Mouse (Mus musculus): ENCODE results near the gene Calhm1. TPM values are rescaled to one million over a fixed set of nuclear protein-coding genes. Genes with fewer than 3 reads are reported as not detected.

Gene Calhm1
- polyA plus RNA-seq, 1 experiment = not detected

DNA sequence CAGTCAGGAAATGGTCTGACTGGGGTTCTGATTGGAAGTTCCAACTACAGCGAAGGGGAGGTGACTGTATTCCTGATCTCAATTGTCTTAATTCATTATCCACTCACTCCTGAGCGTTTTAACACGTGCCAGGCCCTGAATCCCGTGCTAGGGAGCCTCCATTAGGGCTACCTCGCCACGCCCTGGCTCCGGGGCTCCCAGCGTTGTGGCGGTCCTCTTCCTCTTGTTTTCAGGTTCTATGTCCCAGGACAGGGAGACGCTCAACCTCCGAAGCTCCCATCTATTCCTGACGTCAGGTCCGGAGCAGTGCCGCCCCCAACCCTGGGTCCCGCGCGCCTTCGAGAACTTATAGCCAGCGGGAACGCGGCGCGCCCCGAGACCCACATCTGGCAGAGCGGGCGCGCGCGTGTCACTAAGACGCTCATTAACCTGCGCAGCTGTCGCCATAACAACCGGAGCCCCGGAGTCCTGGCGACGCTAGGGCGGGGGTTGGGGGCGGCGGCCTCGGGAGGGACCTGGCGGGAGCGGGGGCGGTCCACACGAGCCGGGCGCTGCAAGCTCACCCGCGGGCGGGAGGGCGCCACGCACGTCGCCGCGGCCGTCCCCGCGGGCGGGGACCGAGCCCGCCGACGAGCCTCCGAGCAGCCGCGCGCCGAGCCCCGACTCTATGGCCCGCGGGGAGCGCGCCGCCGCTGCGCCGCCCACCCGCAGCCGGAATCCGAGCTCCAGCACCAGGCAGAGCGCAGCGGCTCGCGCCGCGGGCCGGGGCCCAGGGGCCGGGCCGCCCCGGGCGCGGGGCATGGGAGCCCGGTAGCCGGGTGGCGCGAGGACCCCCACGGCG lies 34.6 kb upstream of the Calhm1 start, which contains the start of gene Neurl1a:
TSS of gene Neurl1a (plus strand) at position 390 of the 841 bp plus-strand sequence.
- WGBS = 1% methylated on average over 97 of the region's 98 CpGs
- no peak for TF ChIP-seq CTCF (IDR thresholded peaks at IDR 0.05; ENCODE audit: insufficient read depth, low read depth, low read length)
- no peak for TF ChIP-seq POLR2A (IDR thresholded peaks at IDR 0.05; ENCODE audit: insufficient read depth, low read depth, low read length)

DNA sequence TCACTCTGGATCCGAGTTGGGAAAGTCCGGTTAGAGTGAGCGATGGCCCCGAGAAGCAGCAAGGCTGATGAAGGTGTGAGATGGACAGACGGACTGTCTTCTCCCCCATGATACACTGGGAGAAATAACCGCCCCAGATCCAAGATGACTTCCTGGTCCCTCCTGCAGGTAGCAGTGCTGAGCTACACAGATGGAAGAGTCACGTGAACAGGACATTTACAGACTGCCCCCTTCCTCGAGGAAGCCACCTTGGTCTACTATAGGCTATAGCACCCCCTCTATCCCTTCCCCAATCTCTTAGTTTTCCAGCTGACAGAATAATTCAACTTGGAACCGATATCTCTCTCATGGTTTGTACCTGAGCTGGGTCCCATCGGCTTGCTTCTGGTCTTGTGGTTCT lies 33.9 kb upstream of the Calhm1 start:
- peaks cover 7% of the 10 kb centered on the region for H3K4me1 ChIP-seq (ENCODE audit: control insufficient read depth, insufficient read depth, low read length)
- TF ChIP-seq CTCF (IDR thresholded peaks at IDR 0.05; ENCODE audit: insufficient read depth, low read depth, low read length) (no peak), POLR2A (IDR thresholded peaks at IDR 0.05; ENCODE audit: insufficient read depth, low read depth, low read length) (no peak)
- no peak overlapping the region for H3K4me3 ChIP-seq (ENCODE audit: insufficient read depth, low read depth, low read length)
- H3K27ac ChIP-seq (ENCODE audit: insufficient read depth, low read depth, low read length) = no peak overlapping the region
- WGBS = 34% methylated on average over 10 of the region's 10 CpGs

More for the DNA sequence above, 34.6 kb upstream of the Calhm1 start, which contains the start of gene Neurl1a:
- peak within 1 kb of the TSS; percentile 69 for H3K4me3 ChIP-seq (ENCODE audit: insufficient read depth, low read depth, low read length)
- H3K4me1 ChIP-seq (ENCODE audit: control insufficient read depth, insufficient read depth, low read length) = peaks cover 7% of the 10 kb centered on the region
- H3K27ac ChIP-seq (ENCODE audit: insufficient read depth, low read depth, low read length) = no peak within 1 kb of the TSS

- 72% methylated on average over 2 of the region's 2 CpGs for WGBS
- Histone ChIP-seq H3K4me3 (ENCODE audit: insufficient read depth, low read depth, low read length) (no peak overlapping the region), H3K27ac (ENCODE audit: insufficient read depth, low read depth, low read length) (no peak overlapping the region), H3K4me1 (ENCODE audit: control insufficient read depth, insufficient read depth, low read length) (peaks cover 7% of the 10 kb centered on the region)
- TF ChIP-seq POLR2A (IDR thresholded peaks at IDR 0.05; ENCODE audit: insufficient read depth, low read depth, low read length) (no peak), CTCF (IDR thresholded peaks at IDR 0.05; ENCODE audit: insufficient read depth, low read depth, low read length) (no peak)
Observed at GRCm38 (mm10) chr19:47176916-47177505, 33.0 kb upstream of the Calhm1 start.

DNA sequence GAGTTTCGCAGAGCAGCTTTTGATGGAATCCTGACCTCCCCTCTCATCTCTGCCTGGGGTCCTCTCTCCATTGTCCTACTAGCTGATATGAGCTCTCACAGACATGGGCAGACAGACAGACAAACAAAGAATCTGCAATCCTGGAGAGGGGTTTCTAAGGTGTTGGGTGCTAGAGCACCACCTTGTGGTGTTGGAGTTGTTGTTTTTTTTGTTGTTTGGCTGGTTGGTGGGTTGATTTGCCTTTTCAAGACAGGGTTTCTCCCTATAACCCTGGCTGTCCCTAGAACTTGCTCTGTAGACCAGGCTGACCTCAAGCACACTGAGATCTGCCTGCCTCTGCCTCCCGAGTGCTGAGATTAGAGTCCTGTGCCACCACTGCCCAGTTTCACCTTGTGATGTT lies 31.4 kb upstream of the Calhm1 start:
- TF ChIP-seq POLR2A (IDR thresholded peaks at IDR 0.05; ENCODE audit: insufficient read depth, low read depth, low read length) (no peak), CTCF (IDR thresholded peaks at IDR 0.05; ENCODE audit: insufficient read depth, low read depth, low read length) (no peak)
- no peak overlapping the region for H3K27ac ChIP-seq (ENCODE audit: insufficient read depth, low read depth, low read length)
- peaks cover 7% of the 10 kb centered on the region for H3K4me1 ChIP-seq (ENCODE audit: control insufficient read depth, insufficient read depth, low read length)
- 73% methylated on average over 2 of the region's 2 CpGs for whole genome bisulfite sequencing
- H3K4me3 ChIP-seq (ENCODE audit: insufficient read depth, low read depth, low read length) = no peak overlapping the region

DNA sequence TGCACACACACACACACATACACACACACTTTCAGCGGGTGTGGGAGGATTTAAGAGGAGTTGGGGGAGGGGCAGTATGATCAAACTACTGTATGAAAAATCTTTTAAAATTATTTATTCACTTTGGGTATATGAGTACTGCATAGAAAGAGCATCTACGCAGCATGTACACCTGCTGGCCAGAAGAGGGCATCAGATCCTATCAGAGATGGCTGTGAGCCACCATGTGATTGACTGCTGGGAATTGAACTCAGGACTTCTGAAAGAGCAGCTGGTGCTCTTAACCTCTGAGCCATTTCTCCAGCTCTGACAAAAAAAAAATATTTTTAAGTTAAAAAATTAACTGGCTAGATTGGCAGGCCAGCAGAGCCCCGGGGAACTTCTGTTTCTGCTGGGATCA lies 30.5 kb upstream of the Calhm1 start:
- Histone ChIP-seq H3K4me1 (ENCODE audit: control insufficient read depth, insufficient read depth, low read length) (peaks cover 6% of the 10 kb centered on the region), H3K27ac (ENCODE audit: insufficient read depth, low read depth, low read length) (no peak overlapping the region), H3K4me3 (ENCODE audit: insufficient read depth, low read depth, low read length) (no peak overlapping the region)
- no peak for TF ChIP-seq POLR2A (IDR thresholded peaks at IDR 0.05; ENCODE audit: insufficient read depth, low read depth, low read length)
- TF ChIP-seq CTCF (IDR thresholded peaks at IDR 0.05; ENCODE audit: insufficient read depth, low read depth, low read length) = no peak
- 62% methylated on average over 3 of the region's 3 CpGs for WGBS

DNA sequence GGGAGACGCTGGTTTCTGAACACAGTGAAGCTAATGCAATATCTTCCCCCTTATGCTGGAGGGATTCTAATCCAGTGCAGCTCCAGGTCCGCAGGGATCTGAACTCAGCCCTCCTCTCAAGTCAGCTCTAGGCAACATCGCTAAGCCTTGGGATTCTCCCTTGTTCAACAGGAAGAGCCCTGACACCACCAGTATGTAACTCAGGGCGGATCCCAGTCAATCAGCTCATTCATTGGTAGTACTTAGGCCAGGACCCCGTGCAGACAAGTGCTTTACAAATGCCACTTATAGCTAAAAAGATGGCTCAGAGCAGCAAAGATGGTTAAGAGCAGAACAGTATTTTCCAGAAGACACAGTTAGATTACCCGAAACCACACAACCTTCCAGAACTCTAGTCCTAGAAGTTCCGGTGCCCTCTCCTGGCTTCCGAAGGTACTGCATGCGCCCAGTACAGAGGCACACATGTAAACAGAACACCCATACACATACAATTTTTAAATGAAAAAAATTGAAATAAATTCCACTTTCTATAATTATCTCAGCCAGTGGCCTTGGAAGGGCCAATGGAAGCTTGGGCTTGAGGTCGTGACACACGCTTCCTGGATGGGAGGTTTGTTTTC lies 24.8 kb upstream of the Calhm1 start:
- Histone ChIP-seq H3K27ac (ENCODE audit: insufficient read depth, low read depth, low read length) (no peak overlapping the region), H3K4me1 (ENCODE audit: control insufficient read depth, insufficient read depth, low read length) (peaks cover 6% of the 10 kb centered on the region), H3K4me3 (ENCODE audit: insufficient read depth, low read depth, low read length) (no peak overlapping the region)
- 15% methylated on average over 11 of the region's 11 CpGs for WGBS
- no peak; the same call in 1 of the 2 replicates for TF ChIP-seq CTCF (IDR thresholded peaks at IDR 0.05; ENCODE audit: insufficient read depth, low read depth, low read length)
- no peak for TF ChIP-seq POLR2A (IDR thresholded peaks at IDR 0.05; ENCODE audit: insufficient read depth, low read depth, low read length)

- TF ChIP-seq POLR2A (IDR thresholded peaks at IDR 0.05; ENCODE audit: insufficient read depth, low read depth, low read length) (no peak), CTCF (IDR thresholded peaks at IDR 0.05; ENCODE audit: insufficient read depth, low read depth, low read length) (peak; percentile 42; the same call in 1 of the 2 replicates)
- H3K4me3 ChIP-seq (ENCODE audit: insufficient read depth, low read depth, low read length) = no peak overlapping the region
- 7% methylated on average over 13 of the region's 13 CpGs for WGBS
Observed at GRCm38 (mm10) chr19:47168223-47168622, 24.2 kb upstream of the Calhm1 start.

DNA sequence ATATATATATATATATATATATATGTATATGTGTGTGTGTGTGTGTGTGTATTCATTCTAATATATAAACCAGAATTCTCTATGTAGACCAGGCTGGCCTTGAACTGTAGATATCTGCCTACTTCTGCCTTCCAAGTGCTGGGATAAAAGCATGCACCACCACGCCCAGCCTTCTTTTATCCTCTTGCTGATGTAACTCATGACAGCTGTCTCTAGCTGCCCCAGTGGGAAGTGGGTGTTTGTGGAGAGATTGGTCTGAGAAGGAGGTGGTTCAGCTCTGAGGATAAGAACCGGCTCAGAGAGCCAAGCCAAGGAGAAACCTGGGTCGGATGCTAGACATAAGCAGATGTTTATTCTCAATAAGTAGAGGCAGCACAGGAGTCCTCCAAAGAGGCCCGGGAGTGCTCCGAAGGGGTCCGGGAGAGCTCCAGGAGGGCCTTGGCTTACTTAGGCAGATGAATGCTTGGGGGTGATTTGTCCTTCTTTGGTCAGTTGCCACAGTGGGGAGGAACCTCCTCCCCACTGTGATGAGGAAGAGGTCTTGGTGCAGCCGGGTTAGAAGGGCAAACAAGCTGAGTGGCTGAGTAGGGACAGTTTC lies 23.7 kb upstream of the Calhm1 start:
- Histone ChIP-seq H3K27ac (ENCODE audit: insufficient read depth, low read depth, low read length) (no peak overlapping the region), H3K4me1 (ENCODE audit: control insufficient read depth, insufficient read depth, low read length) (peaks cover 6% of the 10 kb centered on the region), H3K4me3 (ENCODE audit: insufficient read depth, low read depth, low read length) (no peak overlapping the region)
- TF ChIP-seq CTCF (IDR thresholded peaks at IDR 0.05; ENCODE audit: insufficient read depth, low read depth, low read length) (no peak), POLR2A (IDR thresholded peaks at IDR 0.05; ENCODE audit: insufficient read depth, low read depth, low read length) (no peak)
- WGBS = 52% methylated on average over 7 of the region's 7 CpGs

More at GRCm38 (mm10) chr19:47168223-47168622, 24.2 kb upstream of the Calhm1 start:
- Histone ChIP-seq H3K27ac (ENCODE audit: insufficient read depth, low read depth, low read length) (no peak overlapping the region), H3K4me1 (ENCODE audit: control insufficient read depth, insufficient read depth, low read length) (peaks cover 6% of the 10 kb centered on the region)
